Mouse (Mus musculus) stomach, postnatal 0 days (tissue): ENCODE data around the gene Arhgap15. TPM values are rescaled to one million over a fixed set of nuclear protein-coding genes. Genes with fewer than 3 reads are reported as not detected.

ENCODE experiments used
- ATAC-seq: fragments of 200-750 bp; cut with Nextera tagmentation; 2 replicates; pipeline ENCODE4 v1.8.0; 2017; ENCODE audit not compliant: low FRiP score, low TSS enrichment
- DNase-seq: peaks from one replicate; pipeline ENCODE4 v3.0.0-alpha.2; 2016; ENCODE audit warnings: low spot score
- H3K27ac ChIP-seq: fragments of 300-500 bp; sonication (generic); replicated peaks from 2 replicates; pipeline ENCODE4 v1.5.1; 2014; ENCODE audit warnings: mild to moderate bottlenecking, control low read depth
- H3K27me3 ChIP-seq: fragments of 300-500 bp; sonication (generic); 2 replicates; pipeline ENCODE4 v1.6.1; 2014; ENCODE audit warnings: low read length; ENCODE audit not compliant: control insufficient read depth, insufficient read depth
- H3K36me3 ChIP-seq: fragments of 300-500 bp; sonication (generic); 2 replicates; pipeline ENCODE4 v1.6.1; 2014; ENCODE audit warnings: low read length, mixed read lengths; ENCODE audit not compliant: control insufficient read depth, insufficient read depth
- H3K4me1 ChIP-seq: fragments of 300-500 bp; sonication (generic); replicated peaks from 2 replicates; pipeline ENCODE4 v1.6.1; 2014; ENCODE audit warnings: antibody characterized with exemption; ENCODE audit not compliant: control insufficient read depth, insufficient read depth
- H3K4me2 ChIP-seq: fragments of 300-500 bp; sonication (generic); replicated peaks from 2 replicates; pipeline ENCODE4 v1.6.1; 2014; ENCODE audit warnings: low read depth, mild to moderate bottlenecking, control low read depth, moderate library complexity
- H3K4me3 ChIP-seq: fragments of 300-500 bp; sonication (generic); 2 replicates; pipeline ENCODE4 v1.5.1; 2014; ENCODE audit warnings: low read depth, low read length, control low read depth
- H3K9ac ChIP-seq: fragments of 300-500 bp; sonication (generic); 2 replicates; pipeline ENCODE4 v1.6.1; 2014; ENCODE audit warnings: mild to moderate bottlenecking, low read length, control low read depth, mixed read lengths
- H3K9me3 ChIP-seq: fragments of 300-500 bp; sonication (generic); 2 replicates; pipeline ENCODE4 v1.6.1; 2016; ENCODE audit warnings: low read length; ENCODE audit not compliant: control insufficient read depth
- CTCF ChIP-seq: IDR thresholded peaks from 2 replicates; pipeline ENCODE4 v1.5.1; 2016; ENCODE audit warnings: antibody characterized with exemption, low read depth, mild to moderate bottlenecking, moderate library complexity
- EP300 ChIP-seq: optimal IDR thresholded peaks from 2 replicates; pipeline ENCODE3; 2016; ENCODE audit warnings: antibody characterized with exemption
- WGBS: fragments of 180-500 bp; shearing (Covaris S2); extraction: QIAGEN DNeasy Blood & Tissue Kit; methylation state at CpG from one replicate; pipeline ENCODE4 v1.1.7; 2014; 5-methylcytosine and 5-hydroxymethylcytosine counted together
- polyA plus RNA-seq: library from polyadenylated mRNA; unstranded; fragments of >200 nt; fragmentation: Nextera tagmentation; extraction: Ambion mirVana; gene quantifications from 2 replicates; pipeline ENCODE4 v1.2.1, GENCODE M21; 2015

Gene Arhgap15
- polyA plus RNA-seq, 1 experiment from 2014 or later = 0.93 TPM

DNA sequence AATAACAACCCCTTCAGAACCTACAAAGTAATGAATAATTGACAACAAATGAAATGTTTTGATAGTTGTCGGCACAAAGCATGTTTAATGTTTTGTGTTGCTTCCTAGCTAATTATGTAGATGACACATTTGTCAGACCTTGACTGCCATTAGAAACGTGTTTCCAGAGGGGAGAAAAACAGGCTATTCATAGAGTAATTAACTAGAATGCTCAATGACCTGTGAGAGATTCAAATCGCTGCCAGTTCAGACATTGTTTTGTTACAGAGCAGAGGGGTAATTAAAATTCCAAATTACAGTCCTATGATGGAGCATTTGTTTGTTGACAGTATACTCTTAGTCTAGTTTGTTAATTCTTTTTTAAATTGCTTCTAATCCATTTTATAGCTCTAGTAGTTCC is 37.5 kb downstream of the Arhgap15 start:
- no peak for ATAC-seq
- no peaks in the 10 kb centered on the region for H3K36me3 ChIP-seq
- H3K4me2 ChIP-seq = no peak overlapping the region
- DNase-seq = no peak
- no peaks in the 10 kb centered on the region for H3K9me3 ChIP-seq
- H3K9ac ChIP-seq = no peak overlapping the region
- TF ChIP-seq EP300 (no peak), CTCF (no peak)
- H3K4me3 ChIP-seq = no peak overlapping the region
- no peaks in the 10 kb centered on the region for H3K4me1 ChIP-seq
- H3K27me3 ChIP-seq = no peaks in the 10 kb centered on the region
- no peak overlapping the region for H3K27ac ChIP-seq
- WGBS = 56% methylated on average over 3 of the region's 3 CpGs

DNA sequence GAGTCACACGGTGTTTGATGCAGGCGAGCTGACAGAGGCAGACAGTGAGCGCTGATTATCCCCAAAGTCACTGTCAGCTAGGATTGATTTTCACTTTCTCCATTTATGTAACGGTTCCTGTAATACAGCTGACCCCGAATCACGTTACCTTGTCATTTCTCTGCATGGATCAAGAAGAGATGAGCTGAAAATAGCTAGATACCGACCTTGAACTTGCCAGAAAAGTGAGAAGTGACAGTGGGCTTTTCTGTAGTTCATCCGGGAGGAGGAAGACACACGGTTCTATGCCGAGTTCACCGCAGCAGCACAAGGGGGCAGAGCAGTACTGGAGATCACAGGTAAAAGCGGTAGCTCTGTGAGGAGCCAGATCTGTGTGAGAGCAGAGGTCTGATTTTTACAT is 38.5 kb downstream of the Arhgap15 start:
- Histone ChIP-seq H3K4me3 (no peak overlapping the region), H3K27ac (no peak overlapping the region), H3K9ac (no peak overlapping the region), H3K27me3 (no peaks in the 10 kb centered on the region), H3K4me2 (no peak overlapping the region), H3K9me3 (no peaks in the 10 kb centered on the region), H3K36me3 (no peaks in the 10 kb centered on the region), H3K4me1 (no peaks in the 10 kb centered on the region)
- ATAC-seq = no peak
- peak; percentile 76 for TF ChIP-seq CTCF
- TF ChIP-seq EP300 = no peak
- 44% methylated on average over 12 of the region's 12 CpGs for WGBS
- DNase-seq = peak; percentile 35

DNA sequence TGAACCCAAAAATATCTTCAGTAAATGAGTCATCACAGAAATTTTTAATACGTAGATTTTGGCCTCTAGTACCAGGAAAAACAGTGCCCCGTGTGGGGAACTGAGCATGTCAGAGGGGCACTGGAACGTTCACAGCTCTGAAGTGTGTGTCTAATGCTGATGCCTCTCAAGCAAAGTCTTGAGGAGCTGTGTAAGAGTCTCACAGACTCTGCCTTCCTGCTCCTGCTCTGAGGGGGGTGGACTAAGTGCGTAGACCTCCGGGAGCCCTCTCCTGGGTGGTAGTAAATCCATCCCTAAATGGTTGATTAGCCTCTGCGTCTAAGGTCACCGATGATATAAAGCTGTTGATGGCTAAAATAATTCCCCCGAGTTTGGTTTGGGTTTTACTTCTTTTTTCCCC is 39.9 kb downstream of the Arhgap15 start:
- no peaks in the 10 kb centered on the region for H3K4me1 ChIP-seq
- H3K9me3 ChIP-seq = no peaks in the 10 kb centered on the region
- no peak overlapping the region for H3K9ac ChIP-seq
- H3K4me2 ChIP-seq = no peak overlapping the region
- H3K36me3 ChIP-seq = no peaks in the 10 kb centered on the region
- no peaks in the 10 kb centered on the region for H3K27me3 ChIP-seq
- H3K27ac ChIP-seq = no peak overlapping the region
- no peak overlapping the region for H3K4me3 ChIP-seq
- ATAC-seq = no peak
- 42% methylated on average over 8 of the region's 8 CpGs for WGBS
- DNase-seq = no peak
- peak; percentile 19; the same call in 1 of the 2 replicates for TF ChIP-seq CTCF
- TF ChIP-seq EP300 = no peak

DNA sequence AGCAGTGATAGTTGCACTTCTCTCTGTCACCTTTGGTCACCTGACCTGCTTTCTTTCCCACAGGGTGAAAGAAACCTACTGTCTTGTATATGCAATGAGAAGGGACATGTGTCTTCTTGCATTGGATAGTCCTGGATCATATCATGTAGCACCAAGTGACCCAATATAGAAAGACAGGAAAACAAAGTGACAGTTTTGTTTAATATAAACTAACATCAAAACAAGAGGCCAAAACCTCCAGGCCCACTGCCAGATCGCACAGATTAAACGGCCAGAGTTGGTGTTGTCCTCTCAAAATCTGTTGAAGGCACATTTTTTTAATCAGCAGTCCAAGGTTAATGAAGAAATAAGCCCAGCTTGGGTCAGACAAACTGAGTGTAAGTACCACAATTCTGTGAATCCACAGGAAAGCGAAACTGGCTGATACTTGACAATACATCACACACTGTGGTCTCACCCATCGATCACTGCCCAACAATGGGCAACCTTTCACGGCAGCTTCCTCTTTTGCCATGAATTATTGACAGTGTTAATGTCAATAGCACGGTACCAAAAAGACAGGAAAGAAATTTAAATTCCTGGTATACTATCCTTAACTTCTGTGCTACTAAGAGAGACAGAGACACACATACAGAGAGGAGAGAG is 41.5 kb downstream of the Arhgap15 start:
- Histone ChIP-seq H3K36me3 (no peaks in the 10 kb centered on the region), H3K4me3 (no peak overlapping the region), H3K9me3 (no peaks in the 10 kb centered on the region), H3K27me3 (no peaks in the 10 kb centered on the region), H3K27ac (no peak overlapping the region), H3K4me1 (no peaks in the 10 kb centered on the region), H3K4me2 (no peak overlapping the region), H3K9ac (no peak overlapping the region)
- no peak for ATAC-seq
- DNase-seq = no peak
- WGBS = 55% methylated on average over 6 of the region's 6 CpGs
- no peak for TF ChIP-seq CTCF
- no peak for TF ChIP-seq EP300

DNA sequence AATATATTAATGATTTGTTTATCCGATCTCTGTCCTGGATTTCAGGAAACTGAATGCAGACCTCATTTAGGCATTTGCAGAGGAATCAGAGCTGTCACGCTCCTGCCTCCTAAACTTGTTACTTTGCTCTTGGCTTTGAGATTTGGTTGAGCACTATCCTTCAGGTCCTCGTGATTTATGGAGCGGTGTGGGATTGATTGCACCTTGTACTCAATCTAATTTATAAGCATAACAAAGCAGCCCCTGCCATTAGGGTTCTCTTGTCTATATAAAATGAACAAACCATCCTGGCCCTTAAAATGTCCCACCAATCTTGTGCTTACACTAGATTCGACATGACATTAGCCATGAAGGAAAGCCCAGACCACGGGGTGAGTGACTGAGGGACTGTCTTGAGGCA is 43.0 kb downstream of the Arhgap15 start:
- TF ChIP-seq CTCF = no peak
- TF ChIP-seq EP300 = no peak
- no peaks in the 10 kb centered on the region for H3K27me3 ChIP-seq
- no peaks in the 10 kb centered on the region for H3K36me3 ChIP-seq
- no peaks in the 10 kb centered on the region for H3K4me1 ChIP-seq
- no peak for DNase-seq
- no peaks in the 10 kb centered on the region for H3K9me3 ChIP-seq
- H3K9ac ChIP-seq = no peak overlapping the region
- no peak overlapping the region for H3K27ac ChIP-seq
- WGBS = 60% methylated on average over 6 of the region's 6 CpGs
- H3K4me2 ChIP-seq = no peak overlapping the region
- ATAC-seq = no peak
- H3K4me3 ChIP-seq = no peak overlapping the region

DNA sequence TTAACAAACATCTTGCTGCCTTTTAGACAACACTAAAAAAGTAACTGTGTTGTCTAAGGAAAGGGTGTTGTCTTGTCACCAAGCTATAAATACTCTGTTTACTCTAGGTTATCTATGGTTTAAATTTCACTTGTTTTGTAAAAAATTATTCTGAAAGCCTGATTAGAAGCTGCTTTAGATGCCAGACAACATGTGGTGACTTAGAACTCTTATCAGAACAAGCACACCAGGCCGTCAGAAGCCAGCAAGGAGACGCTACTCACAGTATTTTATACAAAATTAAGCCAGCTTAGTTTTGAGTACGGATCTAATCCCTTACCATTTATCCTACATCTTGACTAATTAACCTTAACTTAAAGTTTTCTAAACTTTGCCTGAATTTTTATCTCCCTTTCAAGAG is 44.5 kb downstream of the Arhgap15 start:
- Histone ChIP-seq H3K4me2 (no peak overlapping the region), H3K27me3 (no peaks in the 10 kb centered on the region), H3K27ac (no peak overlapping the region), H3K36me3 (no peaks in the 10 kb centered on the region), H3K9ac (no peak overlapping the region), H3K4me1 (no peaks in the 10 kb centered on the region), H3K4me3 (no peak overlapping the region), H3K9me3 (no peaks in the 10 kb centered on the region)
- 59% methylated on average over 3 of the region's 3 CpGs for WGBS
- no peak for TF ChIP-seq EP300
- no peak for TF ChIP-seq CTCF
- DNase-seq = no peak
- no peak for ATAC-seq
